Comparison of ENCODE assay signal across 8 mouse cellular contexts in the genomic region with DNA sequence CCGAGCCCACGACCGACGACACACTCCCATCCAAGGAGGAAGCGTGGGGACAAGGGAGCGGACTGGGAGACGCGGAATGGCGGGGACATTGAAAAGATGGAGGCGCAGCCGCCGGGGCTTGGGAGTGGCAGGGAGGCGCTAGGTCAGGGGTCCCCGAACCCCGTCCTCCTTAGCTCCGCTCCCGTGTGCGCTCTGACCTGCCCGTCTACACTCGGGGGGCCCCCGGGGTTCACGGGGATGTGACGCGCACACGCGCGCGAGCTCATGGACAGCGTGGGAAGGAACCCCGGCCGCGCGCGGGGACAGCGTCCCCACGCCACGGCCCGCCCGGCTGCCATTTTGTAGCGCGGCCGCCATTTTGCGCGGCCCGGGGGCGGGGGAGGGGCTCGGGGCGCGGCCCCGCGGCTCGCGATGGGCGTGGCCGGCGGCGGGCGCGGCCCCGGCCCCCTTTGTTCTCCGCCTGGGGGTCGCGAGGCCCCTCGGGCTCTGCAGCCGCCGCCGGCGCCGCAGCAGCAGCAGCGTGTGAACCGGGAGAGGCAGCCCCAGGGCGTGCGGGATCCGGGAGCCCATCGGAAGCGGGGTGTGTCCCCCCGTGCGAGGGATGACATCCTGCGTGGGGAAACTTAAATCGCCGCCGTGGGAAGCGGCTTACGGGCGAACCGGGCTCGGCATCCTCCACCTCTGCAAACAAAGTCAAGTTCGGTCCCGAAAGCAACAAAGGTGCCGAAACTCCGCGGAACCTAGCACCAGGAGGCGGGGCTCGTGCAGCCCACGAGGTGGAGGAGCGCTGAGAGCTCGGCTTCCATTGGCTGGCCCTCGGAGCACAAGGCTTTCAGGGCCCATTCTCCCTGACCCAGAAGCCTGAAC. TPM values are rescaled to one million over a fixed set of nuclear protein-coding genes. Genes with fewer than 3 reads are reported as not detected.
DNase-seq lines count a peak whose midpoint lies in the region; ATAC-seq and TF ChIP-seq lines count a peak whose summit lies in the region.

No protein-coding gene starts in this region.

- peak overlapping the region; percentile 72 for H3K4me2 ChIP-seq in heart, embryonic 15.5 days
- H3K4me2 ChIP-seq in liver, embryonic 14.5 days (ENCODE audit: low read depth) = peak overlapping the region; percentile 93
- peak overlapping the region; percentile 97 for H3K4me2 ChIP-seq in neural tube, embryonic 11.5 days (ENCODE audit: low read depth)
- peak overlapping the region; percentile 50 for H3K4me2 ChIP-seq in stomach, postnatal 0 days (replicated peaks; ENCODE audit: low read depth)

- H3K27me3 ChIP-seq in forebrain, embryonic 10.5 days (ENCODE audit: poor library complexity, severe bottlenecking) = no peaks in the 10 kb centered on the region
- H3K27me3 ChIP-seq in heart, embryonic 15.5 days = no peaks in the 10 kb centered on the region
- H3K27me3 ChIP-seq in liver, embryonic 14.5 days (ENCODE audit: control insufficient read depth, insufficient read depth, low read length) = no peaks in the 10 kb centered on the region
- no peaks in the 10 kb centered on the region for H3K27me3 ChIP-seq in neural tube, embryonic 11.5 days (ENCODE audit: control insufficient read depth, insufficient read depth, low read length)
- no peaks in the 10 kb centered on the region for H3K27me3 ChIP-seq in stomach, postnatal 0 days (ENCODE audit: control insufficient read depth, insufficient read depth, low read length)

- TF ChIP-seq CTCF in liver, embryonic 14.5 days (IDR thresholded peaks at IDR 0.05; ENCODE audit: low read depth) = no peak
- TF ChIP-seq CTCF in stomach, postnatal 0 days (IDR thresholded peaks at IDR 0.05; ENCODE audit: low read depth) = peak; percentile 23; the same call in 1 of the 2 replicates

- H3K9ac ChIP-seq in heart, embryonic 15.5 days = peak overlapping the region; percentile 97
- peak overlapping the region; percentile 99 for H3K9ac ChIP-seq in liver, embryonic 14.5 days (replicated peaks)
- H3K9ac ChIP-seq in neural tube, embryonic 11.5 days (ENCODE audit: low read length) = peak overlapping the region; percentile 98
- peak overlapping the region; percentile 99 for H3K9ac ChIP-seq in stomach, postnatal 0 days (ENCODE audit: low read length)

- H3K36me3 ChIP-seq in forebrain, embryonic 10.5 days (replicated peaks) = no peaks in the 10 kb centered on the region
- no peaks in the 10 kb centered on the region for H3K36me3 ChIP-seq in heart, embryonic 15.5 days
- H3K36me3 ChIP-seq in liver, embryonic 14.5 days (replicated peaks; ENCODE audit: control insufficient read depth, insufficient read depth, low read depth) = no peaks in the 10 kb centered on the region
- H3K36me3 ChIP-seq in neural tube, embryonic 11.5 days (ENCODE audit: control insufficient read depth, insufficient read depth, low read length) = no peaks in the 10 kb centered on the region
- H3K36me3 ChIP-seq in stomach, postnatal 0 days (ENCODE audit: control insufficient read depth, insufficient read depth, low read length) = no peaks in the 10 kb centered on the region

- ATAC-seq in heart, embryonic 15.5 days (replicated peaks; ENCODE audit: insufficient number of reproducible peaks, insufficient read depth, low FRiP score, low read depth) = peak; percentile 77
- ATAC-seq in liver, embryonic 14.5 days (ENCODE audit: insufficient read depth) = peak; percentile 75
- peak; percentile 85 for ATAC-seq in neural tube, embryonic 11.5 days (ENCODE audit: insufficient read depth, low FRiP score, low TSS enrichment)
- ATAC-seq in stomach, postnatal 0 days (ENCODE audit: low FRiP score, low TSS enrichment) = peak; percentile 86

- DNase-seq in CD4-positive, CD25-positive, alpha-beta regulatory T cell, adult 2 months (ENCODE audit: low read depth, low spot score) = peak; percentile 92
- DNase-seq in forebrain, embryonic 10.5 days (ENCODE audit: extremely low spot score, low spot score) = peak; percentile 90
- DNase-seq in kidney, postnatal 25 days = peak; percentile 89 to 95
- DNase-seq in liver, embryonic 14.5 days (ENCODE audit: low read depth in 3 of 3, low spot score in 3 of 3) = peak; percentile 70 to 72 (median 71)
- peak; percentile 92 for DNase-seq in neural tube, embryonic 11.5 days (ENCODE audit: low spot score)
- peak; percentile 90 for DNase-seq in stomach, postnatal 0 days (ENCODE audit: low spot score)

- TF ChIP-seq EP300 in liver, embryonic 14.5 days (IDR thresholded peaks at IDR 0.05; ENCODE audit: low read depth) = 0 out of 2 replicates have a peak, but pooled peaks have one; percentile 17
- peak; percentile 44 for TF ChIP-seq EP300 in stomach, postnatal 0 days (optimal IDR thresholded peaks at IDR 0.05)

- WGBS in forebrain, embryonic 10.5 days = under 1% methylated on average over 98 of the region's 98 CpGs
- WGBS in heart, embryonic 15.5 days = under 1% methylated on average over 98 of the region's 98 CpGs
- whole genome bisulfite sequencing in liver, embryonic 14.5 days (ENCODE audit: insufficient replicate concordance) = under 1% methylated on average over 94 of the region's 98 CpGs
- 0% methylated on average over 85 of the region's 98 CpGs for WGBS in neural tube, embryonic 11.5 days
- WGBS in stomach, postnatal 0 days = under 1% methylated on average over 67 of the region's 98 CpGs

- H3K9me3 ChIP-seq in forebrain, embryonic 10.5 days = no peaks in the 10 kb centered on the region
- no peaks in the 10 kb centered on the region for H3K9me3 ChIP-seq in heart, embryonic 15.5 days (replicated peaks)
- H3K9me3 ChIP-seq in liver, embryonic 14.5 days (ENCODE audit: control insufficient read depth, low read length) = no peaks in the 10 kb centered on the region
- no peaks in the 10 kb centered on the region for H3K9me3 ChIP-seq in neural tube, embryonic 11.5 days (ENCODE audit: control insufficient read depth, low read length)
- no peaks in the 10 kb centered on the region for H3K9me3 ChIP-seq in stomach, postnatal 0 days (ENCODE audit: control insufficient read depth, low read length)

- H3K4me1 ChIP-seq in brown adipose tissue, adult 24 weeks (ENCODE audit: control insufficient read depth, insufficient read depth, insufficient read length, low read length) = no peaks in the 10 kb centered on the region
- peaks cover 43% of the 10 kb centered on the region for H3K4me1 ChIP-seq in forebrain, embryonic 10.5 days
- H3K4me1 ChIP-seq in heart, embryonic 15.5 days (replicated peaks) = peaks cover 11% of the 10 kb centered on the region
- peaks cover 5 to 7% of the 10 kb centered on the region in 2 experiments for H3K4me1 ChIP-seq in liver, embryonic 14.5 days (replicated peaks; ENCODE audit: control insufficient read depth in 2 of 2, insufficient read depth in 2 of 2, low read length in 1 of 2)
- H3K4me1 ChIP-seq in neural tube, embryonic 11.5 days (ENCODE audit: control insufficient read depth, insufficient read depth, low read length) = peaks cover 13% of the 10 kb centered on the region
- no peaks in the 10 kb centered on the region for H3K4me1 ChIP-seq in stomach, postnatal 0 days (replicated peaks; ENCODE audit: control insufficient read depth, insufficient read depth)

- H3K4me3 ChIP-seq in brown adipose tissue, adult 24 weeks (ENCODE audit: insufficient read depth, low read depth, low read length) = peak overlapping the region; percentile 93
- H3K4me3 ChIP-seq in forebrain, embryonic 10.5 days = peak overlapping the region; percentile 78
- peak overlapping the region; percentile 77 for H3K4me3 ChIP-seq in heart, embryonic 15.5 days
- peak overlapping the region; percentile 93 for H3K4me3 ChIP-seq in liver, embryonic 14.5 days (ENCODE audit: insufficient read depth in 1 of 2, low read depth in 2 of 2, low read length in 2 of 2)
- H3K4me3 ChIP-seq in neural tube, embryonic 11.5 days (ENCODE audit: low read depth, low read length) = peak overlapping the region; percentile 70
- H3K4me3 ChIP-seq in stomach, postnatal 0 days (ENCODE audit: low read depth, low read length) = peak overlapping the region; percentile 55

- H3K27ac ChIP-seq in brown adipose tissue, adult 24 weeks (replicated peaks; ENCODE audit: low read depth, low read length) = peak overlapping the region; percentile 100
- H3K27ac ChIP-seq in forebrain, embryonic 10.5 days = peak overlapping the region; percentile 99
- peak overlapping the region; percentile 100 for H3K27ac ChIP-seq in heart, embryonic 15.5 days
- H3K27ac ChIP-seq in liver, embryonic 14.5 days = peak overlapping the region; percentile 99
- peak overlapping the region; percentile 99 for H3K27ac ChIP-seq in neural tube, embryonic 11.5 days (ENCODE audit: low read depth, low read length)
- H3K27ac ChIP-seq in stomach, postnatal 0 days (replicated peaks) = peak overlapping the region; percentile 100

RNA-seq across cellular contexts. Expression of gene Spen, which starts 8.2 kb away (rescaled TPM):
- 9.5 and 15.2 TPM in 2 replicates for polyA plus RNA-seq in brown adipose tissue, adult 24 weeks (2012; ENCODE audit: insufficient read depth, insufficient read length, missing spikeins)
- polyA plus RNA-seq in forebrain, embryonic 10.5 days (2016; fragmentation: Nextera tagmentation; extraction: Ambion mirVana) = 10.7 and 12.0 TPM in 2 replicates
- 6.3 and 7.5 TPM in 2 replicates for polyA plus RNA-seq in heart, embryonic 15.5 days (2015; fragmentation: Nextera tagmentation; extraction: Ambion mirVana)
- 2.5 and 4.0 TPM in 2 replicates for polyA plus RNA-seq in liver, embryonic 14.5 days (2012; rRNA removed)
- 3.4 and 3.8 TPM in 2 replicates for polyA plus RNA-seq in liver, embryonic 14.5 days (2014; fragmentation: Nextera tagmentation; extraction: Ambion mirVana)
- polyA plus RNA-seq in neural tube, embryonic 11.5 days (2014; fragmentation: Nextera tagmentation; extraction: Ambion mirVana) = 13.9 and 16.2 TPM in 2 replicates
- polyA plus RNA-seq in stomach, postnatal 0 days (2015; fragmentation: Nextera tagmentation; extraction: Ambion mirVana) = 2.9 and 3.2 TPM in 2 replicates

RNA-seq across cellular contexts. Expression of gene Fblim1, which starts 59.3 kb away (rescaled TPM):
- 2.1 and 3.6 TPM in 2 replicates for polyA plus RNA-seq in brown adipose tissue, adult 24 weeks (2012; ENCODE audit: insufficient read depth, insufficient read length, missing spikeins)
- polyA plus RNA-seq in forebrain, embryonic 10.5 days (2016; fragmentation: Nextera tagmentation; extraction: Ambion mirVana) = 23.2 and 30.1 TPM in 2 replicates
- 48.4 and 59.1 TPM in 2 replicates for polyA plus RNA-seq in heart, embryonic 15.5 days (2015; fragmentation: Nextera tagmentation; extraction: Ambion mirVana)
- polyA plus RNA-seq in liver, embryonic 14.5 days (2012; rRNA removed) = 1.1 and 2.0 TPM in 2 replicates
- polyA plus RNA-seq in liver, embryonic 14.5 days (2014; fragmentation: Nextera tagmentation; extraction: Ambion mirVana) = 0.77 and 0.95 TPM in 2 replicates
- polyA plus RNA-seq in neural tube, embryonic 11.5 days (2014; fragmentation: Nextera tagmentation; extraction: Ambion mirVana) = 31.5 and 34.9 TPM in 2 replicates
- 45.1 and 49.2 TPM in 2 replicates for polyA plus RNA-seq in stomach, postnatal 0 days (2015; fragmentation: Nextera tagmentation; extraction: Ambion mirVana)

Comparison
In these comparisons a context has a peak if more than half of its experiments do, and no peak if none do; other contexts are left out.
1. Peak in every context shown above with its lines: DNase-seq, ATAC-seq, H3K4me3 ChIP-seq and H3K27ac ChIP-seq.